Mouse (Mus musculus) right cerebral cortex, postnatal 36 days (tissue): ENCODE data around the gene Cobll1.

Experiments used
- DNase-seq, 2 experiments: peaks; one replicate each; pipeline ENCODE4 v3.0.0; 2022; ENCODE audit warnings: low spot score in 2 of 2, mixed read lengths in 1 of 2

The Cobll1 gene

DNA sequence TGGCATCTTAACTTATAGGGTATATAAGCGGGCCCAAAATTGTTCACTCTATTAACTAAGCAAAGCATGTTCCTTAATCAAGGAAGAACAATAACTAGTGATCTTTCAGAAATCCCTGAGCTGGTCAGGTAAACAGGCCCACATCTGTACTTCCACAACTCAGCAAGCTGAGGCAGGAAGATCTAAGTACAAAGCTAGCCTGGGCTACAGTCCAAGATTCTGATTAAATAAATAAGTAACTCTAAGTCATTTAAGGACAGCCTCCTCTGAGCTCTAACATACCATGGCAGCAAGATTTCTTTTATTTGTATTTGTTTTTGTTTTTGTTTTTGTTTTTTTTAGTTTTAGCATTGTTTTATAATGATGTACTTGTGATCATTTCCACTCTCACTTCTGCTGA is 42.2 kb downstream of the Cobll1 start:
- no peak for DNase-seq

DNA sequence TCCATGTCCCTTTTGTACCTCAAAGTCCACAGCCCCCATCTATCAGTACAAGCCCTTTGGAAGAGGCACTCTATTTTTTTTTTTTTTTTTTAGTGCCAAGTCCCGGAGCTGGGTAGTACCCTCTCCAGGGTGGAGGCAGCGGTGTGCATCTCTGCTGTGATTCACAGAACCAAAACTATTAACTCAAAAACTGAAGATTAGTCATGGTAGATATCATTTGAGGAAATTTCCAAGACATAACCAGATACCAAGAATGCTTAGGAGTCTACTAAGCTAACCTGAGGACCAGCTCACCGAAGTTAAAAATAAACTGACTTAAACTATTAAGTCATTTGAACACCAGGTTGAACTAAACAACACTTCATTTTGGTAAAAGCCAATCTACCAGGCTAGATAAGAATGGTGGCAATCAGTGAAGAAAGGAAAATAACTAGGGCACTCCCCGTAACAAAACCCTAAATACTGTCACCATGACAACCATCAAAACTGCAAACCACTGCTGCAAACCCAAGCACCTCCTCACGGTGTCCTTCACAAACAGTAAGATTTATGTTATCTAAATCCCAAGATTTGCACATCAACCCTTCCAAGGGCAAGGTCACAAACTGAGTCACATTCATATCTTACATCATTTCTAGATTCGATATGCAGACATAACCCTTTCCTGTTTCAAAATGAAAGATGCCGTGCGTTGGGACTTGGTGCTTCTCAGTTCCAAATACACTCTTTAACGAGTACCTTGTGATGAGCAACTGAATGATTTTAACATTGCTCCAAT is 43.8 kb downstream of the Cobll1 start:
- no peak for DNase-seq

- DNase-seq: no peak
Observed at GRCm38 (mm10) chr2:65193091-65193795, 46.0 kb downstream of the Cobll1 start.

- DNase-seq: no peak
Observed at GRCm38 (mm10) chr2:65191398-65191797, 47.8 kb downstream of the Cobll1 start.

GRCm38 (mm10) chr2:65189346-65189745 is 49.9 kb downstream of the Cobll1 start:
- DNase-seq: no peak

GRCm38 (mm10) chr2:65188585-65188984 is 50.6 kb downstream of the Cobll1 start:
- DNase-seq: no peak

GRCm38 (mm10) chr2:65187652-65188051 is 51.6 kb downstream of the Cobll1 start:
- no peak for DNase-seq

DNA sequence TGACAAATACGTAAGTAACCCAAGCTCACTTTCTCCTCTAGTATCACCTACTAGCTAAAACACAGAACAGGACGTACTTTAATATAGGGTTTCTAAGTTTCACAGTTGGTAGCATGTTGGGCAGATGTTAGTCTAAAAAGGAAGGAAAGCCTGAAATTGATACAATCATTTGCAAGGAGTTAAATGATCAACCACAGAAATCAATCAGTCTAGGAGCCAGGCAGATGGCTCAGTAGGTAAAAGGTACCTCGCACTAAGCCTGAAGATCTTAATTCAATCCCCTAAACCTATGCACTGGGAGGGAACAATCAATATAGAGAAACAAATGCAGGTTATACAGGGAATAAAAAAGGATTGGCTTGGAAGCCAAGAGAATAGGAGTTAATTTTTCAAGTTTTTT is 52.0 kb downstream of the Cobll1 start:
- no peak for DNase-seq

DNA sequence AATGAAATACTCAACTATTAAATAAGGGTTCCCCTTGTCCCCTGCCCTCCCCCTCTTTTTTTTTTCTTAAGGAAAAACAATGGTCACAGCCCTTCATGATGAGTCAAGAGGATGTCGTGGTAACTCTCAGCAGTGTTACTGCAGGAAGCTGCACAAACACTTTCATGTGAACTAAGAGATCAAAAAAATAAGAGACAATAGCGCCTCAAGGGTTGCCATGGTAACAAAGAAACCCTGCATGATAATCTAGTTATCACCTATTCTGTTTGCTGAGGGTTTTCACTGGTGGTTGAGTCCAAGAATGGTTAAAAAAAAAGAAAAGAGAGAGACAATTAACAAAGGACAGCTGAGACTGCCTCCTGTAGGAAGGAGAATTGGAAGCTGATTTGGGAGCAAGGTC is 56.5 kb downstream of the Cobll1 start:
- no peak for DNase-seq

DNA sequence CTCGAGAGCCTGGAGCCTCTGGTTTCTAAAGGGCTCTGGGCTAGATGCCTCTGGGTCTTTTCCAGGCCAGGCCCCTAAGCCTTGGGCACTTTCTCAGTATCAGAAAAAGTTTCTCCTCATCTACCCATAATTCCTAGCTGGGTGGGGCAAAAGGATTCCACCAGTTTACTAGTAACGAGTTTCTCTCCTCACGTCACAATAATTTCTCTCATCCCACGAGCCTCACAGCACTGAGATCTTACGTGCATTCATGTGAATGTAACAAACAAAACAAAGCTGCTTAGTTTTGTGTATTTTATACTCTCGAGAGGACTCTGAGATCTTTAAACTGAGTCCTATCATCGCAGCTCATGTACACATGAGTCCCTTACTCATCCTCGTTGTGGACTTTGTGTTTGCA is 57.5 kb downstream of the Cobll1 start:
- DNase-seq: no peak

GRCm38 (mm10) chr2:65181066-65181716 is 58.0 kb downstream of the Cobll1 start:
- no peak for DNase-seq

- no peak for DNase-seq
Observed at GRCm38 (mm10) chr2:65175645-65176044, 63.6 kb downstream of the Cobll1 start.

- no peak for DNase-seq
Observed at GRCm38 (mm10) chr2:65172071-65172470, 67.1 kb downstream of the Cobll1 start.

DNA sequence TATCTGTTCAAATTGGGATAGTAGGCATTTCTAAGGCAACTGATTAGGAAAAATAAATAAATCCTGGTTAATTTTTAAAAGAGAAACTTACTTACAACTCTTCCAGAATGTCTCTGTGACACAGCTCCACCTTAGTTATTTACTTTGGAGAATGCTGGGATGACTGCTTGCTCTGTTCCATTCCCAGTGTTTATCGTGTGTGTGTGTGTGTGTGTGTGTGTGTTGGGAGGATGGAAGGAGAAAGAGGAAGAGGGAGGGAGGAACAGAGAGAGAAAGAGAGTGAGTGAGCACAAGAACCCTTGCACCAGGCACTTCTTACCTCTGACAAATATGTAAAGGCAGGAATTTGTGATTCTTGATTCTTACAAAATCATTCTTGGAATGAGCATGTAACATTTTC is 67.7 kb downstream of the Cobll1 start:
- DNase-seq: no peak

- DNase-seq: no peak
Observed at GRCm38 (mm10) chr2:65170693-65171456, 68.3 kb downstream of the Cobll1 start.

DNA sequence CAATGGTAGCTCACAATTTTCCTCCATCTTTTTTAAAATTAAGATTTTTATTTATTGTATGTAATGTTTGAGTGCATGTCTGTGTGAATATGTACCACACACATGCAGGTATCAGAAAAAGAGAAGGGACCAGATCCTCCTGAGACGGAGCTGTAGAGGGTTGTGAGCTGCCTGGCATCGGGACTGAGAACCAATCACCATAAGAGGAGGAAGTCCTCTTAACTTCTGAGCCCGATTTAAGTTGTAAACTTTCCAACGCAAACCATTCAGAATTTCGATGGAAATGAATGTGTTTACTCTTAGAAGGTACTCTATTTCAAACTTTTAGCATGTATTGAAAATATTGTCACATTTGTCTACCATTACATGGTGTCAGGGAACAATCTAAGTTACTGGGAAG is 68.9 kb downstream of the Cobll1 start:
- DNase-seq: no peak

DNA sequence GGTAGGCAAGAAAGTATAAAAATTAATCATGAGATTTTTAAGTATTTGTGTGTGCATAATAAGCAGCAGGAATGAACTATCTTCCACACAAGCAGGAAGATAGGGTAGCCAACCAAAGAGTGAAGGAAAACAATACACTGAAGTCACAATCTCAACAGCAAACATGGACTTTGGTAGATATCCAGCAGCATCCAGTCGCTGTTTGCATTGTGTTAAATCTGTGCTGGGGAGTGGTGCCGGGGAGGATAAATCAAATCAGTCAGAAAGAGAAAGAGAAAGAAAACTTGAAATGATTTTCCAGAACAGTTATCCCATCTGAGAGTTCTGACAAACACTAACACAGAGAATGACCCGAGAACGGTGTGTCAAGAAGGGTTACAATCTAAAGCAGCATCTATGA is 75.2 kb downstream of the Cobll1 start:
- no peak for DNase-seq

- DNase-seq: no peak
Observed at GRCm38 (mm10) chr2:65162625-65163024, 76.6 kb downstream of the Cobll1 start.

DNA sequence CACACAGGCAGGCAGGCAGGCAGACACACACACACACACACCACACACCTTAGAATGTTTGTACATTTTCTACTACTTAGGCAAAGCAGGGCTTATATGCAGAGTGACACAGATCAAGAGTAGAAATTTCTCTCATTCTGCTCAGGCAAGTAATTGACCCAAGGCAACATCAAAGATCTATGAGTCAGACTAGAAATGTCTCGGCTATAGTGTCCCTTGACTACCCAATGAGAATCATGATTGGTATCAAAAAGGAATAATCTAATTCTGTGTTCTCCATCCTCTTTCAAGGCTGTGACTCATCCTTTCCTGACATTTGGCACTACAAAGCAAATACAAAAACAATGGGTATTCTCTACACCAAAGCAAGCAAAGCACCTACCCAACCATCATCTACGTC is 77.5 kb downstream of the Cobll1 start:
- no peak for DNase-seq

DNA sequence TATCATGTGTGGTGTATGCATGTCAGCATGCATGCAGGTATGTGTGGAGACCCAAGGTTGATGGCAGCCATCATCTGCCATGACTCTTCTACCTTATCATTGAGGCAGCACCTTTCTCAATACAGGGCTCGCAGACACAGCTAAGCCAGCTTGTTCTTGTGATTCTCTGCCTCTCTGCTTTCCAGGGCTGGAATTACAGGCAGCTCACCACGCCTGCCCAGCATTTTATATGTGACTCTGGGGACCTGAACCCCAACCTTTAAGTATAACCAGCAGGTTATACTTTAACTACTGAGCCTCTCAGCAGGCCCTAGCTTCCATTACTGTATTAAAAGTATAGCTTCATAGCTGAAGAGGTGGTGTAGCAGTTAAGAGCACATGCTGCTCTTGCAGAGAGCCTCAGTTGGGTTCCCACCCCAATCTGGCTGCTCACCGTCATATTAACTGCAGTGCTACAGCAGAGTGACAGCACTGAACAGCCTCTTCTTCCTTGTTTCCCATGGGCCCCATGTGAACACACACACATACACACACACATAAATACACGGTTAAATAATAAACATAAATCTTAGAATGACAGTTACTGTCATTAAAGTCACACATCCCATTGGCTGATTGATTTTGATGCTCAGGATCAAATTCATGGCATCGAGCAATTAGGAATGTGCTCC is 81.1 kb downstream of the Cobll1 start:
- no peak for DNase-seq

DNA sequence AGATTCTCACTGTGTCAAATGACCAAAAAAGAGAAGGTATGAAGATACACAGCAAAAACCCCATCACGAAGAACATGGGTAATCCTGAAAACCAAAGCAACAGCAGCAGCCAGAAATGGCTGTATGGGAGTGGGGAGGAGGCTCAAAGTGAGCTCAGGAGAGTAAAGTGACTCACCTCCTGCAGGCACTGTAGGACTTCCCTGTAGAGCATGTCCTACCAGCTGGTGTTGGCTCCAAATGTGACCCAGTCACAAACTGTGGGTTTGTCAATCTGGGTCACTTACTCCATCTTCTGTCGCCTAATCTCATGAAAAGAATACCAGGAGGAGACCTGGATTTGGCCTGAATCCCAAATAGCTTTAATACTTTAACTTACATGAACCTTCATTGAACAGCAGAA is 81.9 kb downstream of the Cobll1 start:
- DNase-seq: no peak

DNA sequence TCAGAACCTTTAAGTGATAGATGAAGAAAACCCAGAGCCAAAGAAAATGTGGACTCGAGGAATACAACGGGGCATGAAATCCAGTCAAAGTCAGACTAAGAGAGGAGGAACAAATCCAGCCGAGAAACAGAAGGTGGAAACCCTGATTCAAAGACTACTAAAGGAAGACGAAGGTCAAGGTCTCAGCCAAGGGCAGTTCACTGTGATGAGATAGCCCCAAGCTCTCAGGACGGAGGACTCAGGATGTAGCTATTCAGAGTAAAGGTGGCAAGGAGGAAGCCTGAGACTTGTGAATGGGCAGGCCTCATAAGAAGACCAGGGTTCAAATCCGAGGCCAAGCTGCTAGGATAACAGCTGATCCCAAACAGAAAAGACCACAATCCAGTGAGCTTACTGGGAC is 90.3 kb downstream of the Cobll1 start:
- no peak for DNase-seq
